Mouse (Mus musculus) stomach, embryonic 14.5 days (tissue): ENCODE measurements around the gene Dot1l. TPM values are rescaled to one million over a fixed set of nuclear protein-coding genes. Genes with fewer than 3 reads are reported as not detected.
"Not testable (repeated sequence)": the region's sequence is repeated elsewhere in the genome, so short reads cannot be mapped to it uniquely, and the experiment has no call there.

ENCODE experiments used
- ATAC-seq: fragments of 200-750 bp; cut with Nextera tagmentation; 2 replicates; pipeline ENCODE4 v1.8.0; 2017; ENCODE audit warnings: low read depth, moderate TSS enrichment; ENCODE audit not compliant: insufficient number of reproducible peaks, insufficient read depth, low FRiP score
- H3K27ac ChIP-seq: fragments of 300-500 bp; sonication (generic); 2 replicates; pipeline ENCODE4 v1.5.1; 2014; ENCODE audit warnings: mild to moderate bottlenecking, low read length, moderate library complexity, mixed read lengths
- H3K27me3 ChIP-seq: fragments of 300-500 bp; sonication (generic); 2 replicates; pipeline ENCODE4 v1.6.1; 2014; ENCODE audit warnings: low read length, control low read depth, mixed read lengths; ENCODE audit not compliant: control insufficient read depth, insufficient read depth
- H3K36me3 ChIP-seq: fragments of 300-500 bp; sonication (generic); 2 replicates; pipeline ENCODE4 v1.6.1; 2014; ENCODE audit warnings: mild to moderate bottlenecking, control low read depth, low read length, moderate library complexity, mixed read lengths; ENCODE audit not compliant: control insufficient read depth, insufficient read depth
- H3K4me1 ChIP-seq: fragments of 300-500 bp; sonication (generic); 2 replicates; pipeline ENCODE4 v1.6.1; 2014; ENCODE audit warnings: low read length, control low read depth, mixed read lengths; ENCODE audit not compliant: control insufficient read depth, insufficient read depth
- H3K4me2 ChIP-seq: fragments of 300-500 bp; sonication (generic); replicated peaks from 2 replicates; pipeline ENCODE4 v1.6.1; 2014; ENCODE audit warnings: low read depth, low read length, control low read depth
- H3K4me3 ChIP-seq: fragments of 300-500 bp; sonication (generic); 2 replicates; pipeline ENCODE4 v1.5.1; 2014; ENCODE audit warnings: low read depth, low read length, control low read depth
- H3K9ac ChIP-seq: fragments of 300-500 bp; sonication (generic); replicated peaks from 2 replicates; pipeline ENCODE4 v1.6.1; 2014; ENCODE audit warnings: low read depth, mild to moderate bottlenecking, control low read depth, low read length, moderate library complexity, mixed read lengths
- H3K9me3 ChIP-seq: fragments of 300-500 bp; sonication (generic); 2 replicates; pipeline ENCODE4 v1.6.1; 2016; ENCODE audit warnings: low read depth, low read length, control low read depth; ENCODE audit not compliant: control insufficient read depth
- WGBS: fragments of 180-500 bp; shearing (Covaris S2); extraction: QIAGEN DNeasy Blood & Tissue Kit; methylation state at CpG from one replicate; pipeline ENCODE4 v1.1.7; 2014; 5-methylcytosine and 5-hydroxymethylcytosine counted together
- polyA plus RNA-seq: library from polyadenylated mRNA; unstranded; fragments of >200 nt; fragmentation: Nextera tagmentation; extraction: Ambion mirVana; gene quantifications from 2 replicates; pipeline ENCODE4 v1.2.1, GENCODE M21; 2014

The Dot1l gene
- polyA plus RNA-seq, 1 experiment from 2014 or later, result 25.8 TPM

DNA sequence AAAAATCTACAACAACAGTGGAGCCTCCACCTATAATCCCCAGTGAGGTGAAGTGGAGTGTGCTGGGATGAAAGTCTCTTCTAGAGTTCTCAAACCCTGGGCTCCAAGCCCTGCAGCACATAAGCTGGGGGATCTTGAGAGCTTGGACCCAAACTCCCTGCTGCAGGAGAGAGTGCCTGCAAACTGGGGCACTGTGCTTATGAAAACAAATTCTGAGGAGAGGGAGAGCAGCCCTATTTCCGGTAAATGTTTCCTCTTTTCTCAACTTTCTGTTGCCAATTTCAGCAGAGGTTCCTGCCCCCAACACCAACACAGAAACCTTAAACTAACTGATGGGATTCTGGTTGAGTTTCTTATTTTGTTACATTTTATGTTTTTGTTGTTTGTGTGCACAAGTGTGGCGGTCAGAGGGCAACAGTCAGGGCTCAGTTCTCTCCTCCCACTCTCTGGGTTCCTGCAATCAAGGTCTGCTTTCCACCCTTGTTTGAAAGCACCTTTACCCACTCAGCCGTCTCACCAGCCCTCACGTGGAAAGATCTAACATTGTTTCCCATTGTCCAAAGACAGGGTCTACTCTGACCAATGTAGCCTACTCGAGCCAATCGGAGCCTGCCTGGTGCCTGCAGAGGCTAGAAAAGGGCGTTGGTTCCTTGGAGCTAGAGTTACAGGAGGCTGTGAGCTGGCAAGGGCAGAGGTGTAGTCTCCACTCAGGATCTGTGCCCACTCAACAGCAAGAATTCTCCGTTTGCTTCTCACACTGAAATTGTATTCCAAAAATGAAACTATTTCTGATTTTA is 69.0 kb downstream of the Dot1l start:
- 0 out of 2 replicates have a peak overlapping the region, but pooled peaks have one; percentile 33 for H3K27ac ChIP-seq
- H3K27me3 ChIP-seq, result no peaks in the 10 kb centered on the region
- no peak overlapping the region for H3K9ac ChIP-seq
- H3K4me3 ChIP-seq, result no peak overlapping the region
- WGBS, result 62% methylated on average over 8 of the region's 8 CpGs
- H3K4me2 ChIP-seq, result no peak overlapping the region
- H3K4me1 ChIP-seq, result peaks cover 7% of the 10 kb centered on the region; the same call in 1 of the 2 replicates
- no peak for ATAC-seq
- peaks cover 3% of the 10 kb centered on the region; the same call in 1 of the 2 replicates for H3K36me3 ChIP-seq
- no peaks in the 10 kb centered on the region for H3K9me3 ChIP-seq

DNA sequence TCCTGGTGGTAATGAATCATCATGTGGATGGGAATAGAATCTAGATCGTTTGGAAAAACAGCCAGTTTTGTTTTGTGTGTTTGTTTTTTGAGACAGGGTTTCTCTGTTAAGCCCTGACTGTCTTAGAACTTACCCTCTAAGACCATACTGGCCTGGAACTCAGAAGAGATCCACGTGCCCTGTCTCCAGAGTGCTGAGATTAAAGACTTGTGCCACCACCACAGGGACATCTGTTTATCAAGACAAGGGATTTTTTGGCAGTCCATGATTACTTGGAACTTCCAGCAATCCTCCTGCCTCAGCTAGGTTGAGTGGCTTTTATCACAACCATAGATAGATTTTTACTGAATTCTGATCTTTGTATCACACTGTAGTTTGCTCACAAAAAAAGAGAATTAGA is 69.8 kb downstream of the Dot1l start:
- Histone ChIP-seq H3K27me3 (no peaks in the 10 kb centered on the region), H3K27ac (no peak overlapping the region), H3K9ac (no peak overlapping the region), H3K4me2 (no peak overlapping the region), H3K4me1 (peaks cover 12% of the 10 kb centered on the region), H3K36me3 (peaks cover 11% of the 10 kb centered on the region), H3K4me3 (no peak overlapping the region), H3K9me3 (no peaks in the 10 kb centered on the region)
- ATAC-seq, result no peak
- 73% methylated on average over 2 of the region's 2 CpGs for WGBS

DNA sequence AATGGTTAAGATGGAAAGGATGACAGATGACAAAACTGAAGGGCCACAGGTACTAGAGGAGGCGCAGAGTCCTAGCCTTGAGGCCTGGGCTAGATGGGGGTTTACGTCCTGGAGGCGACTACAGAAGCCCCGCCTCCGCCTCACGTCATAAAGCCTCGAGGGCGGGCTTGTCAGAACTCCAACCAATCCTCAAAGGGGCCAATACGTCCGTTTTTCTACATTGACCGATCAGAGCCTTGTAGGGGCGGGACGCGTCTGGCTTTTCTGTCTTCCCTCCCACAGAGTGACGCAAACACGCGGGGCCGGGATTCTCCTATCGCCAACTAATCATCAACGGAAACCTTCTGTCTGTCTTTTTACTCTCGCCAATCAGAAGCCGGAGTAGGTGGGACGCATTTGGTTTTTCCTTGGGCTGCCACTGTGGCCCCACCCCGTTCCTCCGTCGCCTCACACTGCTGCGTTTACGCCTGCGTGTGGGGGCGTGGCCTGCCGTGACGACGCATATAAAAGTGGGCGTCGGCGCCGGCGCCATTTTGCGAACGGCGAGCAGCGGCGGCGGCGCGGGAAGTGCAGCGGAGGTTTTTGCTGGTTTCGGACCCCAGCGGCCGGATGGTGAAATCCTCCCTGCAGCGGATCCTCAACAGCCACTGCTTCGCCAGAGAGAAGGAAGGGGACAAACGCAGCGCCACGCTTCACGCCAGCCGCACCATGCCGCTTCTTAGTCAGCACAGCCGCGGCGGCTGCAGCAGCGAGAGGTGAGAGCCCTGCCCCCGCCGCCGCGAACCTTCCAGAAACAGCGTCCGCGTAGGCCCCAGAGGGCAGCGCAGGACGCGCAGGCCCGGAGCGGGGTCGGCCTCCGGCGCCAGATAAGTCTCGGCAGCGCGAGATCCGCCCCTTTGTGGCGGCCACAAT is 71.4 kb downstream of the Dot1l start, which contains the start of gene Oaz1:
Gene Oaz1, plus strand, starts transcription at position 506 of the 912 bp plus-strand sequence.
- Histone ChIP-seq H3K4me3 (peak within 1 kb of the TSS; percentile 71), H3K36me3 (peaks cover 13% of the 10 kb centered on the region), H3K4me1 (peaks cover 20% of the 10 kb centered on the region), H3K27ac (peak within 1 kb of the TSS; percentile 90), H3K9ac (peak within 1 kb of the TSS; percentile 95), H3K4me2 (peak within 1 kb of the TSS; percentile 97), H3K27me3 (no peaks in the 10 kb centered on the region), H3K9me3 (no peaks in the 10 kb centered on the region)
- under 1% methylated on average over 73 of the region's 82 CpGs for WGBS
- ATAC-seq, result peak; percentile 97

DNA sequence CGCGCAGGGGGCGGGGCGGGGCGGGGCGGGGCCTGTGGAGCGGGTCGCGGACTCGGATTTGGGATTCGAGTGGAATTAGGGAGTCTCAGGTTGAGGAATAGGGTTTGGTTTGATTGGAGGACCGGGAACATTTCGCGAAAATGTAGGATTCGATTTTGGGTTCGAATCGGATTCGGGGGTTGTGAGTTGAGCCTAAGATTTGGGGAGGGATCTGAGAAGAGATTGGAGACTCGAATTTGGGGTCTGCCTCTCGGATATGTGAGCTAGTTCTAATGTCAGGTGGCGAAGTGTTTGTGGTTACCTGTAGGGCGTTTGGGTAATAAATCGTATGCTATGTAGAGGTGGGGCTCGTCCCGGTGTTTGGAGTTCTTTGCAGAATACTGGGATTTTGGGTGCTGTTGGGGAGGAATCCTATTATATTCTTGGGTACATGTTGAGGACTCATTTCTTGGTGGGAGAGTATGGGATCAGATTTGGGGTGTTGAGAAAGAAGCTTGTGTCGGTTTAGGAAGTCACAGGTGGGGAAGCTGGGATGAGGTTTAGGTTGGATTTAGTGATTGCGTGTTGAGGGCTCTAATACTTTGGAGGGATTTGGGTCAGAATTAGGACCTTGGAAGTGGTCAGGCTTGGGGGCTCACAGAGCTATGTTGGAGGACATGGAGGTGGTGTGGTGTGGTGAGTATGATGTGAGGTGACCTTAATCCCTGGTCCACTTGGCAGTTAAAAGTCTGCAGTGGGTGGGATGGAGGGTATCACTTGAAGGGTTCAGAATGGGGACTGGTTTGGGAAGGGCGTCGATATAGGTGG is 72.3 kb downstream of the Dot1l start:
- Histone ChIP-seq H3K4me2 (peak overlapping the region; percentile 97), H3K27me3 (no peaks in the 10 kb centered on the region), H3K9ac (peak overlapping the region; percentile 95), H3K27ac (peak overlapping the region; percentile 90), H3K4me1 (peaks cover 21% of the 10 kb centered on the region), H3K9me3 (no peaks in the 10 kb centered on the region), H3K4me3 (peak overlapping the region; percentile 71), H3K36me3 (peaks cover 13% of the 10 kb centered on the region)
- 8% methylated on average over 29 of the region's 29 CpGs for WGBS
- no peak for ATAC-seq

DNA sequence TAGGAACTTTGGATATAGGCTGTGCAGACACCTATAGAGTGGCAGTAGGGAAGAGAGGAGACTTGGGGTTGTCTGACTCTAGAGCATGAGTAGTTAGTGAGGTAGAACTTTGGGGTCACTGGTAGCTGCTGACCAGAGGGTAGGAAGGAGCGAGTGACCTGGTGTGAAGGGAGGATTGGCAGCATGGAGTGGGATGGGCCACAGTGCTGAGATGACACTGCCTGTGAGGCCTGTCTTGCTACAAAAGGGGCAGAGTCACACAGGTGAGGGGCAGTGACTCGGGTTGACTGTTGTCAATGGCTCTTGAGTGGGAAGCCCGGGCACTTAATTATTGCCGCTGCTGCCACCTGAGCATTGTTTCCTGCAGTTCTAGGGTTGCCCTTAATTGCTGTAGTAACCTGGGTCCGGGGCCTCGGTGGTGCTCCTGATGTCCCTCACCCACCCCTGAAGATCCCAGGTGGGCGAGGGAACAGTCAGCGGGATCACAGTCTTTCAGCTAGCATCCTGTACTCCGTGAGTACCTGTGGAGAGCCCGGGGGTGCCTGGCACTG is 72.9 kb downstream of the Dot1l start:
- no peaks in the 10 kb centered on the region for H3K27me3 ChIP-seq
- peaks cover 13% of the 10 kb centered on the region for H3K36me3 ChIP-seq
- no peak for ATAC-seq
- no peak overlapping the region for H3K27ac ChIP-seq
- H3K4me3 ChIP-seq, result peak overlapping the region; percentile 71
- H3K9me3 ChIP-seq, result no peaks in the 10 kb centered on the region
- peak overlapping the region; percentile 95; the same call in 1 of the 2 replicates for H3K9ac ChIP-seq
- 76% methylated on average over 10 of the region's 10 CpGs for WGBS
- H3K4me1 ChIP-seq, result peaks cover 21% of the 10 kb centered on the region
- peak overlapping the region; percentile 97 for H3K4me2 ChIP-seq

DNA sequence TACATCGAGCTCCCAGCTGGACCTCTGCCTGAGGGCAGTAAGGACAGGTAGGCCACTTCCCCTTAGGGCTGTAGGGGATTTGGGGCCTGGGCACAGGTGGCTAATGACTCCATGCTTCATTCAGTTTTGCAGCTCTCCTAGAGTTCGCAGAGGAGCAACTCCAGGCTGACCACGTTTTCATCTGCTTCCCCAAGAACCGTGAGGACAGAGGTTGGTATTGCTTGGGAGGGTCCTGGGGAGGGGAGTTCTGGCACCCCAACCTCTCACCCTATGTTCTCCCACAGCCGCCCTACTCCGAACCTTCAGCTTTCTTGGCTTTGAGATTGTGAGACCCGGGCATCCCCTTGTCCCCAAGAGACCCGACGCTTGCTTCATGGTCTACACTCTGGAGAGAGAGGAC is 73.6 kb downstream of the Dot1l start:
- Histone ChIP-seq H3K4me1 (peaks cover 21% of the 10 kb centered on the region), H3K36me3 (peaks cover 13% of the 10 kb centered on the region)
- H3K9me3 ChIP-seq, H3K4me3 ChIP-seq, H3K27ac ChIP-seq, H3K27me3 ChIP-seq, H3K4me2 ChIP-seq, H3K9ac ChIP-seq, ATAC-seq: not testable (repeated sequence)
- 81% methylated on average over 7 of the region's 9 CpGs for WGBS

DNA sequence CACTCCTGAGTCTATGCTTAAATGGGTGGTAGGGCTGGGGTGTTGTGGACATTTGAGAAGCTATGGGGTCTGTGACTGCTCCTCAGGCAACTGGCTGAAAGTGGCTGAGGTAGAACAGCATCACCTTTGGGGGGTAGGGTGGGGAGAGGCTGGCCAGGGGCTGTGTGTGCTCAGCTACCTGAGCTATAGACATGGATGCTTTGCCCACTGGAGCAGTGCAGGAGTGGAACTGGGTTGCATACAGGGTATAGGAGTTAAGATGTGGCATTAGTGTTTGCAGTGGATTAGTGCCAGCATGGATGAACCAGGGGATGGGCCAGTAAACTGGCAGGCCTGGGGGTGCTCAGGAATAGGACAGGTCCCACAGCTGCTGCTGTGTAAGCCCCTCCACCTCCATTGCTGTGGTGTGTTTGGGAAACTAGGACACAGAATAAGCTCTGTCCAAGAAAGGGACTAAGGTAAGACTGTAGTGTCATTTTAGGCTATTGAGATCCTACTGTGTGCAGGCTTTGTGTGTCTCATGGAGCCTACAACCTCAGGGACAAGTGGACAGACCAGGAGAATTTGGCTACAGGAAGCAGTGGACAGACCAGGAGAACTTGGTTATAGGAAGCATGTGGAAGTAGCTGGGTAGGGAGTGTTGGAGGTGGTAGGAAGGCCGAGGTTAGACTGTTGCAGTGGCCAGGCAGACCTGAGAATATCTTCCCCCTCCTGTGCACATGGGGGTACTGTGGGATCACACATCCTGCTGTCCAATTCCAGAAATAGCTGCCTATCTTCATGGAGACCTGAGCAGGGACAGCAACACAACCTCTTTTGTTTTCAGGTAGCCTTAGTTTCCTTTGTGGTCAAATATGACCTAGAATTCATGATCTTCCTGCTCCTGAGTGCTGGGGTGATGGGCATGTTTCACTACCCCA is 74.6 kb downstream of the Dot1l start:
- ATAC-seq, result no peak
- peaks cover 21% of the 10 kb centered on the region for H3K4me1 ChIP-seq
- 44% methylated on average over 1 of the region's 1 CpGs for WGBS
- no peak overlapping the region for H3K27ac ChIP-seq
- H3K27me3 ChIP-seq, result peaks cover 4% of the 10 kb centered on the region; the same call in 1 of the 2 replicates
- H3K4me2 ChIP-seq, result no peak overlapping the region
- no peak overlapping the region for H3K9ac ChIP-seq
- no peak overlapping the region for H3K4me3 ChIP-seq
- H3K9me3 ChIP-seq, result peaks cover 2% of the 10 kb centered on the region; the same call in 1 of the 2 replicates
- peaks cover 13% of the 10 kb centered on the region for H3K36me3 ChIP-seq
